Mouse (Mus musculus): ENCODE data around the gene Ppp4r1. TPM values are rescaled to one million over a fixed set of nuclear protein-coding genes. Genes with fewer than 3 reads are reported as not detected.

The Ppp4r1 gene
- polyA plus RNA-seq, 2 experiments = 43.7 to 67.6 TPM

DNA sequence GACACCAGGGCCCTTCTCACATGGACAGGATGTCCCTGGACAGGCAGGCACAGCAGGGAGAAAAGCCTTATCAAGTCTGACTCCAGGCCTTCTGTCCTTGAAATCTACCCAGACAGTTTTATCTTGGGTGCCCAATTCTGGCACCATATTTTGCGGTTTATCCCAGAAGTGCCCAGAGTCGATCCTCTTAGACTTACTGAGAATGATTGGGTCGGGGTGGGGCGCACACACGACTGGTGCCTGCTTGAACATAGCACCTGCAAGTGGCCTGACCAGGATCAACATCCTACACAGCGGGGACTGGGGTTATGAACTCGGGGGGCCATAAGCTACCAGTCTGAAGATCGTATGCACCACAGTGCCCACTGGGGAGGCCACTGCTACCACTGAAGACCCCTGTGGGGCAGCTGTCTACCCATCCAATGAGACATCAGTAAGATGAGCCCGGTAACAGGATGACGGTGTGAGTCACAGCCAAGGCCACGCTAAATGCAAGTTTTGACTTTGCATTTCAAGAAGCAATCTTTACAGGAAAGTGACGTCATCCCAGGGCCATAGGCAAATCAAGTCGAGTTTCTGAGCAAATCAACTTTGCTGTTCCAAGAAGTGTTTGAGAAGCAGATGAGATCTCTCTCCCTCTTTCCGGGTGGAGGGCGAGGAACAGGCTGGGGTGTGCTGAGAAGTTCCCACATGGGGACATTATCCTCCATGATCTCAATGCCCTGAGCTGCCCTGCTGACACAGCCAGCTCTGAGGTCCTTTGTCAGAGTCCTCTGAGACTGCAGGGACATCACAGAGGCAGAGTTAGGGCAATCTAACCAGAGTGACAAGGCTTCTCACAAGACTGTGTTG, 42.3 kb upstream of the Ppp4r1 start:
- H3K4me3 ChIP-seq (replicated peaks; ENCODE audit: low read length) = no peak overlapping the region
- 84% methylated on average over 15 of the region's 15 CpGs for WGBS
- H3K4me1 ChIP-seq (ENCODE audit: control insufficient read depth, insufficient read depth, low read length) = no peaks in the 10 kb centered on the region
- H3K4me2 ChIP-seq (replicated peaks; ENCODE audit: low read depth, low read length, severe bottlenecking) = no peak overlapping the region
- no peaks in the 10 kb centered on the region for H3K9me3 ChIP-seq (ENCODE audit: control insufficient read depth, low read length)
- no peaks in the 10 kb centered on the region for H3K36me3 ChIP-seq (ENCODE audit: control insufficient read depth, insufficient read depth, low read length)
- H3K9ac ChIP-seq (ENCODE audit: low read depth, low read length, severe bottlenecking) = no peak overlapping the region
- H3K27ac ChIP-seq (replicated peaks; ENCODE audit: low read depth, low read length) = no peak overlapping the region
- DNase-seq (ENCODE audit: low spot score) (no peak), ATAC-seq (ENCODE audit: low FRiP score, low read depth) (no peak)
- no peak for TF ChIP-seq POLR2A (IDR thresholded peaks at IDR 0.05; ENCODE audit: borderline replicate concordance, extremely low read depth, insufficient read depth, insufficient read length)
- no peaks in the 10 kb centered on the region for H3K27me3 ChIP-seq (ENCODE audit: control insufficient read depth, insufficient read depth, low read length)

- TF ChIP-seq POLR2A (IDR thresholded peaks at IDR 0.05; ENCODE audit: borderline replicate concordance, extremely low read depth, insufficient read depth, insufficient read length) = no peak
- H3K4me3 ChIP-seq (replicated peaks; ENCODE audit: low read length) = no peak overlapping the region
- no peaks in the 10 kb centered on the region for H3K27me3 ChIP-seq (ENCODE audit: control insufficient read depth, insufficient read depth, low read length)
- no peak overlapping the region for H3K27ac ChIP-seq (replicated peaks; ENCODE audit: low read depth, low read length)
- H3K4me2 ChIP-seq (replicated peaks; ENCODE audit: low read depth, low read length, severe bottlenecking) = no peak overlapping the region
- H3K4me1 ChIP-seq (ENCODE audit: control insufficient read depth, insufficient read depth, low read length) = no peaks in the 10 kb centered on the region
- no peaks in the 10 kb centered on the region for H3K9me3 ChIP-seq (ENCODE audit: control insufficient read depth, low read length)
- no peaks in the 10 kb centered on the region for H3K36me3 ChIP-seq (ENCODE audit: control insufficient read depth, insufficient read depth, low read length)
- 87% methylated on average over 4 of the region's 4 CpGs for WGBS
- no peak overlapping the region for H3K9ac ChIP-seq (ENCODE audit: low read depth, low read length, severe bottlenecking)
- DNase-seq (ENCODE audit: low spot score) = no peak
- ATAC-seq (ENCODE audit: low FRiP score, low read depth) = no peak
These were observed 40.8 kb upstream of the Ppp4r1 start for GRCm38 (mm10) chr17:65741565-65741964.

DNA sequence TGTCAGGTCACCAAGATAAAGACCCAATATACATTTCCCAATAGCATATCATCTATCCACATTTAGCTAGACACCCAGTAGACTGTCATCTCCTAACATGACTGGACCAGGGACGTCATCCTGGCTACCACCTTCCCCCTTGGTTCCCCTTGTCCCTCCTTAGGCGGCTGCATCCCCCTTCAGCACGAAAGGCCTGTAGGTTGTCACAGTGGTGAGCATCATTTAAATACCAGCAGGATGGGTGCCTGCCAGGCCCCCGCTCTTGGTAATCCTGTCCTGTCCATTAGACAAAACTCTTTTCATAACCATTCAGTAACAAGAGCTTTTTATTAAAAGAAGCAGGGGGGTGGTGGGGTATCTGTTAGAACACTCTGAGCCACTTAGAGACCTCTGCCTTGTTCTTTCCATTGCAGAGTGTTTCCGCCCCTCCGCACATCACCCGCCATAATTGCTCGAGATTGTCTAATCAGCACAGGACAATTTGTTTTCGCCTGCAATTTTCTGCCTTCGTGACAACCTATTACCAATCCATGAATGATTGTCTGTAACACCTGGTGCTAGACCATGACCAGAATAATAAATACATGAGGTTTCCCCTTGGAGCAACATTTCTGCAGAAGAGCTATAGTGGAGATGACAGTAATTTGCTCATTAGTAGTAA, 40.0 kb upstream of the Ppp4r1 start:
- no peaks in the 10 kb centered on the region for H3K9me3 ChIP-seq (ENCODE audit: control insufficient read depth, low read length)
- no peak overlapping the region for H3K4me2 ChIP-seq (replicated peaks; ENCODE audit: low read depth, low read length, severe bottlenecking)
- no peak overlapping the region for H3K9ac ChIP-seq (ENCODE audit: low read depth, low read length, severe bottlenecking)
- no peaks in the 10 kb centered on the region for H3K36me3 ChIP-seq (ENCODE audit: control insufficient read depth, insufficient read depth, low read length)
- no peak for ATAC-seq (ENCODE audit: low FRiP score, low read depth)
- H3K27me3 ChIP-seq (ENCODE audit: control insufficient read depth, insufficient read depth, low read length) = no peaks in the 10 kb centered on the region
- 80% methylated on average over 10 of the region's 10 CpGs for WGBS
- H3K4me1 ChIP-seq (ENCODE audit: control insufficient read depth, insufficient read depth, low read length) = no peaks in the 10 kb centered on the region
- TF ChIP-seq POLR2A (IDR thresholded peaks at IDR 0.05; ENCODE audit: borderline replicate concordance, extremely low read depth, insufficient read depth, insufficient read length) = no peak
- no peak for DNase-seq (ENCODE audit: low spot score)
- no peak overlapping the region for H3K4me3 ChIP-seq (replicated peaks; ENCODE audit: low read length)
- no peak overlapping the region for H3K27ac ChIP-seq (replicated peaks; ENCODE audit: low read depth, low read length)

DNA sequence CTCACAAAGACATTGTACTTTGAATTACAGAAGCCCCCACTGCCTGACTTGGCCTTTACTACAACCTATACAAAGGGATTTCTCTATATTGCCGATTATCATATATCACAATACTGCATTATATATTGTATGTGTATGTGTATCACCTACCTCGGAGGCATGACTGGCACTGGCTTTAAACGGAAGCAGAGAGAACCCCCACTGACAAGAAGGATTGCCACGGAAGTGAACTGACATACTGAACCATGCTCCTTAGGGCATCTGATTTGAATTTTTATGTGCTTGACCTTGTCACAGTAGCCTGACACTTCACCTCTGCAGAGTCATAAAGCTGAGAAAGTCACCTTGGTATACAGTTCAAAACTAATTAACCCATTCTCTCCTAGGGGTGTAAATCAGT, 39.4 kb upstream of the Ppp4r1 start:
- no peak for DNase-seq (ENCODE audit: low spot score)
- Histone ChIP-seq H3K4me2 (replicated peaks; ENCODE audit: low read depth, low read length, severe bottlenecking) (no peak overlapping the region), H3K4me3 (replicated peaks; ENCODE audit: low read length) (no peak overlapping the region), H3K9me3 (ENCODE audit: control insufficient read depth, low read length) (no peaks in the 10 kb centered on the region), H3K27me3 (ENCODE audit: control insufficient read depth, insufficient read depth, low read length) (no peaks in the 10 kb centered on the region), H3K4me1 (ENCODE audit: control insufficient read depth, insufficient read depth, low read length) (no peaks in the 10 kb centered on the region), H3K36me3 (ENCODE audit: control insufficient read depth, insufficient read depth, low read length) (no peaks in the 10 kb centered on the region), H3K9ac (ENCODE audit: low read depth, low read length, severe bottlenecking) (no peak overlapping the region), H3K27ac (replicated peaks; ENCODE audit: low read depth, low read length) (no peak overlapping the region)
- WGBS = 36% methylated on average over 4 of the region's 4 CpGs
- TF ChIP-seq POLR2A (IDR thresholded peaks at IDR 0.05; ENCODE audit: borderline replicate concordance, extremely low read depth, insufficient read depth, insufficient read length) = no peak
- ATAC-seq (ENCODE audit: low FRiP score, low read depth) = no peak

GRCm38 (mm10) chr17:65743664-65744330, 38.6 kb upstream of the Ppp4r1 start:
- Histone ChIP-seq H3K9me3 (ENCODE audit: control insufficient read depth, low read length) (no peaks in the 10 kb centered on the region), H3K4me1 (ENCODE audit: control insufficient read depth, insufficient read depth, low read length) (no peaks in the 10 kb centered on the region), H3K4me3 (replicated peaks; ENCODE audit: low read length) (no peak overlapping the region), H3K4me2 (replicated peaks; ENCODE audit: low read depth, low read length, severe bottlenecking) (no peak overlapping the region), H3K36me3 (ENCODE audit: control insufficient read depth, insufficient read depth, low read length) (no peaks in the 10 kb centered on the region), H3K27ac (replicated peaks; ENCODE audit: low read depth, low read length) (no peak overlapping the region), H3K27me3 (ENCODE audit: control insufficient read depth, insufficient read depth, low read length) (no peaks in the 10 kb centered on the region), H3K9ac (ENCODE audit: low read depth, low read length, severe bottlenecking) (no peak overlapping the region)
- DNase-seq (ENCODE audit: low spot score) = no peak
- no peak for TF ChIP-seq POLR2A (IDR thresholded peaks at IDR 0.05; ENCODE audit: borderline replicate concordance, extremely low read depth, insufficient read depth, insufficient read length)
- no peak for ATAC-seq (ENCODE audit: low FRiP score, low read depth)
- 80% methylated on average over 11 of the region's 11 CpGs for WGBS

Data from limb, embryonic 14.5 days (tissue).